Mouse (Mus musculus) megakaryocyte progenitor cell, adult 5-6 weeks (primary cell): ENCODE results near the gene Tmem200a. TPM values are rescaled to one million over a fixed set of nuclear protein-coding genes. Genes with fewer than 3 reads are reported as not detected.

Experiments used
- ATAC-seq: replicated peaks from 2 replicates; pipeline ENCODE4 v1.8.0; 2016; ENCODE audit warnings: mild to moderate bottlenecking, moderate TSS enrichment, inconsistent platforms; ENCODE audit not compliant: poor library complexity
- total RNA-seq, 2 experiments: library from RNA; stranded (forward) in 1 of 2; stranded (reverse) in 1 of 2; fragments of 157-497, 149-512 nt in 1 of 2; fragments of 200-1000 nt in 1 of 2; gene quantifications; 2 replicates each; pipeline versions ENCODE4 v1.2.3 to v1.2.4; 2015 to 2017

Gene Tmem200a
- total RNA-seq, 2 experiments from 2014 or later, result not detected

- no peak for ATAC-seq
Observed at GRCm38 (mm10) chr10:25984056-25984455, 94.8 kb downstream of the Tmem200a start.

- no peak for ATAC-seq
Observed at GRCm38 (mm10) chr10:25982617-25983016, 96.2 kb downstream of the Tmem200a start.

- no peak for ATAC-seq
Observed at GRCm38 (mm10) chr10:25962863-25963262, 116.0 kb downstream of the Tmem200a start.

GRCm38 (mm10) chr10:25961066-25961465 lies 117.8 kb downstream of the Tmem200a start:
- no peak for ATAC-seq

- no peak for ATAC-seq
Observed at GRCm38 (mm10) chr10:25958762-25959753, 119.8 kb downstream of the Tmem200a start.

- ATAC-seq, result no peak
Observed at GRCm38 (mm10) chr10:25954641-25955228, 124.1 kb downstream of the Tmem200a start.

GRCm38 (mm10) chr10:25952838-25953237 lies 126.0 kb downstream of the Tmem200a start:
- ATAC-seq, result no peak

- no peak for ATAC-seq
Observed at GRCm38 (mm10) chr10:25952150-25952549, 126.7 kb downstream of the Tmem200a start.

- no peak for ATAC-seq
Observed at GRCm38 (mm10) chr10:25945866-25946265, 133.0 kb downstream of the Tmem200a start.

GRCm38 (mm10) chr10:25944641-25945040 lies 134.2 kb downstream of the Tmem200a start:
- ATAC-seq, result no peak

- no peak for ATAC-seq
Observed at GRCm38 (mm10) chr10:25931796-25932195, 147.1 kb downstream of the Tmem200a start.

- ATAC-seq, result no peak
Observed at GRCm38 (mm10) chr10:25929401-25930150, 149.3 kb downstream of the Tmem200a start.

GRCm38 (mm10) chr10:25928861-25929368 lies 149.9 kb downstream of the Tmem200a start:
- ATAC-seq, result no peak

- ATAC-seq, result no peak
Observed at GRCm38 (mm10) chr10:25928448-25928786, 150.4 kb downstream of the Tmem200a start.

- ATAC-seq, result no peak
Observed at GRCm38 (mm10) chr10:25927553-25928447, 151.1 kb downstream of the Tmem200a start.

- ATAC-seq, result no peak
Observed at GRCm38 (mm10) chr10:25920640-25921278, 158.1 kb downstream of the Tmem200a start.

GRCm38 (mm10) chr10:25918103-25918502 lies 160.7 kb downstream of the Tmem200a start:
- no peak for ATAC-seq

- ATAC-seq, result no peak
Observed at GRCm38 (mm10) chr10:25910270-25910669, 168.6 kb downstream of the Tmem200a start.
